Mouse (Mus musculus) right cerebral cortex, postnatal 10 days (tissue): ENCODE measurements at regions not wholly inside any gene's neighbourhood (a gene's known extent, or its start where the extent isn't known, plus 50 kb on each side); places are given as distances from the start of the nearest gene placed in this dataset.

Experiments
- DNase-seq, 2 experiments: peaks; one replicate each; pipeline ENCODE4 v3.0.0; 2021; ENCODE audit warnings: low spot score in 2 of 2

GRCm38 (mm10) chr4:119018573-119018972, 57.2 kb downstream of the Lao1 start:
- no peak for DNase-seq

GRCm38 (mm10) chr4:119019013-119019781, 57.8 kb downstream of the Lao1 start:
- peak; percentile 35 to 39 for DNase-seq

GRCm38 (mm10) chr4:119022338-119022737, 61.0 kb downstream of the Lao1 start:
- DNase-seq = no peak

GRCm38 (mm10) chr4:119026237-119026861, 65.0 kb downstream of the Lao1 start:
- DNase-seq = no peak

- no peak for DNase-seq
Observed at GRCm38 (mm10) chr4:119028208-119028821, 66.9 kb downstream of the Lao1 start.

GRCm38 (mm10) chr4:119029091-119029490, 67.7 kb downstream of the Lao1 start:
- DNase-seq = no peak

- DNase-seq = no peak
Observed at GRCm38 (mm10) chr4:119029735-119030134, 68.4 kb downstream of the Lao1 start.

- no peak for DNase-seq
Observed at GRCm38 (mm10) chr4:119030865-119031264, 69.5 kb downstream of the Lao1 start.

- no peak for DNase-seq
Observed at GRCm38 (mm10) chr4:119033006-119033405, 71.6 kb downstream of the Lao1 start.

GRCm38 (mm10) chr4:119036582-119036981, 71.9 kb upstream of the Slc2a1 start:
- no peak for DNase-seq

- no peak for DNase-seq
Observed at GRCm38 (mm10) chr4:119040041-119040440, 68.5 kb upstream of the Slc2a1 start.

- no peak for DNase-seq
Observed at GRCm38 (mm10) chr4:119041616-119042015, 66.9 kb upstream of the Slc2a1 start.

- peak in 1 of 2 experiments; percentile 27 for DNase-seq
Observed at GRCm38 (mm10) chr4:119044005-119044677, 64.4 kb upstream of the Slc2a1 start.

- no peak for DNase-seq
Observed at GRCm38 (mm10) chr4:119044836-119045235, 63.7 kb upstream of the Slc2a1 start.

GRCm38 (mm10) chr4:119050867-119051353, 57.6 kb upstream of the Slc2a1 start:
- no peak for DNase-seq

GRCm38 (mm10) chr4:119052537-119052936, 56.0 kb upstream of the Slc2a1 start:
- DNase-seq = no peak

- DNase-seq = no peak
Observed at GRCm38 (mm10) chr4:119053241-119053640, 55.3 kb upstream of the Slc2a1 start.

GRCm38 (mm10) chr4:119053680-119054079, 54.8 kb upstream of the Slc2a1 start:
- DNase-seq = no peak

GRCm38 (mm10) chr4:119054129-119054528, 54.4 kb upstream of the Slc2a1 start:
- DNase-seq = no peak

- DNase-seq = no peak
Observed at GRCm38 (mm10) chr4:119057191-119057590, 51.3 kb upstream of the Slc2a1 start.

- no peak for DNase-seq
Observed at GRCm38 (mm10) chr4:119057826-119058225, 50.7 kb upstream of the Slc2a1 start.
